Mouse (Mus musculus) heart, embryonic 11.5 days (tissue): Measurements from ENCODE around the gene Tpx2. TPM values are rescaled to one million over a fixed set of nuclear protein-coding genes. Genes with fewer than 3 reads are reported as not detected.

Experiments
- ATAC-seq: fragments of 200-750 bp; cut with Nextera tagmentation; replicated peaks from 2 replicates; pipeline ENCODE4 v1.8.0; 2017; ENCODE audit warnings: moderate library complexity; ENCODE audit not compliant: insufficient number of reproducible peaks, low FRiP score, low TSS enrichment
- H3K27ac ChIP-seq: fragments of 300-500 bp; sonication (generic); 2 replicates; pipeline ENCODE4 v1.5.1; 2014; ENCODE audit warnings: mild to moderate bottlenecking, low read depth, low read length
- H3K27me3 ChIP-seq: fragments of 300-500 bp; sonication (generic); 2 replicates; pipeline ENCODE4 v1.6.1; 2014; ENCODE audit warnings: mild to moderate bottlenecking, low read length, mixed read lengths; ENCODE audit not compliant: control insufficient read depth, insufficient read depth
- H3K36me3 ChIP-seq: fragments of 300-500 bp; sonication (generic); 2 replicates; pipeline ENCODE4 v1.6.1; 2014; ENCODE audit warnings: mild to moderate bottlenecking, low read length, moderate library complexity, mixed read lengths; ENCODE audit not compliant: control insufficient read depth, insufficient read depth
- H3K4me1 ChIP-seq: fragments of 300-500 bp; sonication (generic); 2 replicates; pipeline ENCODE4 v1.6.1; 2014; ENCODE audit warnings: low read length; ENCODE audit not compliant: control insufficient read depth, insufficient read depth
- H3K4me2 ChIP-seq: fragments of 300-500 bp; sonication (generic); 2 replicates; pipeline ENCODE4 v1.6.1; 2014; ENCODE audit warnings: mild to moderate bottlenecking, moderate library complexity
- H3K4me3 ChIP-seq: fragments of 300-500 bp; sonication (generic); 2 replicates; pipeline ENCODE4 v1.5.1; 2014; ENCODE audit warnings: low read depth, low read length
- H3K9ac ChIP-seq: fragments of 300-500 bp; sonication (generic); 2 replicates; pipeline ENCODE4 v1.6.1; 2014; ENCODE audit warnings: mild to moderate bottlenecking, low read depth, low read length, moderate library complexity
- H3K9me3 ChIP-seq: fragments of 300-500 bp; sonication (generic); replicated peaks from 2 replicates; pipeline ENCODE4 v1.6.1; 2016; ENCODE audit warnings: low read length; ENCODE audit not compliant: control insufficient read depth
- WGBS: fragments of 180-500 bp; shearing (Covaris S2); extraction: QIAGEN DNeasy Blood & Tissue Kit; methylation state at CpG from one replicate; pipeline ENCODE4 v1.1.7; 2014; ENCODE audit not compliant: insufficient replicate concordance; 5-methylcytosine and 5-hydroxymethylcytosine counted together
- polyA plus RNA-seq: library from polyadenylated mRNA; unstranded; fragments of >200 nt; fragmentation: Nextera tagmentation; extraction: Ambion mirVana; gene quantifications from 2 replicates; pipeline ENCODE4 v1.2.1, GENCODE M21; 2014

The Tpx2 gene
- polyA plus RNA-seq, 1 experiment from 2014 or later = 88.3 TPM

DNA sequence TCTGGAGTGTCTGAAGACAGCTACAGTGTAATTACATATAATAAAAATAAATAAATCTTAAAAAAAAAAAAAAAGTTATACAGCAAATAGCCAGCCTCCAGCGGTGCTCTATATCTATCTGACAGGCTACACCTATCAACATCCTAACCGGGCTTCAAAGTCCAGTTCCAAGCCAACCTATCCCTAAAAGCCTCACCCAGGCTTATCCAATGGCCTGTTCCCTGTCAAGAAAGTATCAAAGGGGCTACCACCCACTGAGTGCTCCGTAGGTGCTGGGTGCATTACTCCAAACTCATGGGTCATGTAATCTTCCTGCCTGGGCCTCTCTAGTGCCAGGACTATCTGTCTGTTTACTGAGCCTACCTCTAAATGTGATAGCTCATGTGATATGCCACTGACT lies 39.6 kb upstream of the Tpx2 start:
- Histone ChIP-seq H3K9me3 (no peaks in the 10 kb centered on the region), H3K4me2 (no peak overlapping the region), H3K4me3 (no peak overlapping the region), H3K4me1 (peaks cover 48% of the 10 kb centered on the region), H3K36me3 (no peaks in the 10 kb centered on the region), H3K27ac (no peak overlapping the region), H3K9ac (no peak overlapping the region), H3K27me3 (no peaks in the 10 kb centered on the region)
- WGBS = 52% methylated on average over 3 of the region's 3 CpGs
- ATAC-seq = no peak

DNA sequence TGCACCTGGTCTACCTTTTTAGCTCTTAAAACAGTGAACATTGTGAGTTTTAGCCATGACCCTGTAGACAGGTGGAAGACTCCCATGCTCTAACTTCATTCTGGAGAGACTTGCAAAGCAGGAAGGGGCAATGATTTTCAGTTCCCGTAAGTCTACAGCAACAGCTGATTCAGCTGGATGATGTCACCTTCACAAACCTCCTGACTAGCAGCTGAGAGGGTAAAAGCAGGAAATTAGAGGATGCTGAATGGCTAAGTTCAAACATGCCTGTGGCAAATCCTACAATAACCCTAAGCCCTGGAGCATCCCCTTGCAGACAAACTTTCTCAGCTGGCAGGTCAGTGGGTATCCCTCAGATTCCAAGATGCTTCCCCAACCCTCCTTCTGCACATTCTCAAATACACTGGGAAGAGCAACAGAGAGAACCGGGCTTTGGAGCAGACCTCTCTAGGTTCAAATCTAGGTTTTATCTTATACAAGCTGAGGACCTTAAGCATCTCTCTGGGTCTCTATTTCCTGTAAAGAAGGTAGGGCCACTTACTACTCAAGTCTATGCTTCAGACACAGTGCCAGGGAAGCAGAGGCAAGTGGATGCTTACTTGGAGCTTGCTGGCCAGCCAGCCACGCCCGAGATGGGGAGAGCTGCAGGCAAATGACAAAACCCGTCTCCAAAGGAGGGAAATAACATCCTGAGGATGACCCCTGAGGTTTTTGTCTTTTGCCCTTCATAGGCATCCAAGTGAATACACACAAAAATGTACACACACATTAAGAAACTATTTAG lies 37.4 kb upstream of the Tpx2 start:
- Histone ChIP-seq H3K4me3 (no peak overlapping the region), H3K36me3 (no peaks in the 10 kb centered on the region), H3K4me1 (peaks cover 47% of the 10 kb centered on the region), H3K27ac (peak overlapping the region; percentile 78; the same call in 1 of the 2 replicates), H3K4me2 (no peak overlapping the region; the same call in 1 of the 2 replicates), H3K9ac (0 out of 2 replicates have a peak overlapping the region, but pooled peaks have one; percentile 10), H3K9me3 (no peaks in the 10 kb centered on the region), H3K27me3 (no peaks in the 10 kb centered on the region)
- no peak for ATAC-seq
- 58% methylated on average over 5 of the region's 5 CpGs for WGBS

- peaks cover 46% of the 10 kb centered on the region for H3K4me1 ChIP-seq
- WGBS = 38% methylated on average over 3 of the region's 3 CpGs
- peak; percentile 76 for ATAC-seq
These were observed 36.2 kb upstream of the Tpx2 start for GRCm38 (mm10) chr2:152811336-152812165.

DNA sequence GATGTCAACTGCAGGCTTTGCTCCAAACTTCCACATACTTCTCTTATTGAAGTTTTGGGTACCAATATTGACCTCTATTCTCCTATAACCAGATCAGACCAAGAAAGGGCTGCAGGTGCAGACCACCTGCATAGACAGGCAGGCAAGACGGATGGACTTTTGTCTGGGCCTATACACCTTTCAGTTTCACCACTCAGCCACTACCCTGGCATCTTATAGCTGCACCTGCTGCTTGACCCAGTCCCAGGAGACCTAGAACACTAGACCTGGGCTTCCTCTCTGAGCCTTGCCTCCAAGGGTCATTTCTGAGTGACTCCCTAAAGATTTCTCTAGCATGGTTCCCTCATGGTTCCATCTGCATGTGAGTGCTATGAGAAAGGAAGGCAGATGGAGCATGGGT lies 34.5 kb upstream of the Tpx2 start:
- WGBS = 86% methylated on average over 1 of the region's 1 CpGs
- Histone ChIP-seq H3K9me3 (no peaks in the 10 kb centered on the region), H3K4me2 (no peak overlapping the region), H3K4me3 (no peak overlapping the region), H3K9ac (no peak overlapping the region), H3K27ac (peak overlapping the region; percentile 87), H3K36me3 (no peaks in the 10 kb centered on the region), H3K4me1 (peaks cover 63% of the 10 kb centered on the region), H3K27me3 (no peaks in the 10 kb centered on the region)
- no peak for ATAC-seq

More at GRCm38 (mm10) chr2:152811336-152812165, 36.2 kb upstream of the Tpx2 start:
- no peaks in the 10 kb centered on the region for H3K27me3 ChIP-seq
- no peak overlapping the region for H3K9ac ChIP-seq
- no peaks in the 10 kb centered on the region for H3K9me3 ChIP-seq
- H3K36me3 ChIP-seq = no peaks in the 10 kb centered on the region
- no peak overlapping the region for H3K4me2 ChIP-seq
- peak overlapping the region; percentile 78 for H3K27ac ChIP-seq
- no peak overlapping the region for H3K4me3 ChIP-seq

GRCm38 (mm10) chr2:152814213-152814874 lies 33.4 kb upstream of the Tpx2 start:
- H3K27ac ChIP-seq = peak overlapping the region; percentile 87

DNA sequence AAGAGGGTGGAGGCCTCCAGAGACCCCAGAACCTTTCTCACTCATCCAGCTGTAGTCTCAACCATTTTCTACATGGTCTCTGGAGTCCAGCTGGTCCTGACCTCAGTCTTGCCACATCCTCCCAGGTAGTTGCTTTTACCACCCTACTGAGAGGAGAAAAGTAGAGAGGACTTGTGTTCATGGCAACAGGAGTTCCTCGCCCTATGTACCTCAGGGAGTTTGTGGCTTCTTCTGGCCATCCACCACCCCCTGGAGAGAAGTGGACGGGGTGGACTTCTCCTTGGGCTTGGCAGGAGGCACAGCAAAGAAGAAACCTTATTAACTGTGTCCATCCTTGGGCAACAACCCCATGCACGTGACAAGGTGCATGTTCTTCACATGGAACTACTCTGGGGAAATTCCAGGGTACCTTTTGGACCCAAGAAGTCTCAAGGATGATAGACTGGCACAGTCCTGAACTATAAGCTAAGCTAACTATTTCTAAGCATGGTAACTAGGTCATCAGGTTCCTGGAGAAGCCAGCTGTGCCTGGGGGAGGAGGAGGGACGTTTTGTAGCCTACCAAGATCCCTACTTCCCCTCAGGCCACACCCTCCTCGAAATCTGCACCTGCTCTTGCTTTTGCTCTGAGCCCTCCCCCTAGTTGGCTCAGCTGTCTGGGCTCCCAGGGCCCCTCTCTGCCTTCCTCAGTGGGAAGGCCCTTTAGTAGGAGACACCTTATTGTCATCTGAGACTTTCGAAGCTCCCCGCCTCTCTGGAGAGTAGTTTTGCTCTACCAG lies 31.7 kb upstream of the Tpx2 start:
- 65% methylated on average over 7 of the region's 7 CpGs for WGBS
- ATAC-seq = peak; percentile 20; the same call in 1 of the 2 replicates
- H3K9ac ChIP-seq = peak overlapping the region; percentile 52; the same call in 1 of the 2 replicates
- H3K4me1 ChIP-seq = peaks cover 79% of the 10 kb centered on the region
- no peak overlapping the region for H3K4me3 ChIP-seq
- peak overlapping the region; percentile 87 for H3K27ac ChIP-seq
- H3K27me3 ChIP-seq = no peaks in the 10 kb centered on the region
- H3K9me3 ChIP-seq = no peaks in the 10 kb centered on the region
- H3K36me3 ChIP-seq = no peaks in the 10 kb centered on the region
- peak overlapping the region; percentile 27; the same call in 1 of the 2 replicates for H3K4me2 ChIP-seq

More at GRCm38 (mm10) chr2:152814213-152814874, 33.4 kb upstream of the Tpx2 start:
- Histone ChIP-seq H3K4me3 (no peak overlapping the region), H3K4me2 (no peak overlapping the region; the same call in 1 of the 2 replicates), H3K4me1 (peaks cover 73% of the 10 kb centered on the region), H3K9ac (no peak overlapping the region), H3K36me3 (no peaks in the 10 kb centered on the region), H3K9me3 (no peaks in the 10 kb centered on the region), H3K27me3 (no peaks in the 10 kb centered on the region)
- ATAC-seq = peak; percentile 50
- 48% methylated on average over 6 of the region's 6 CpGs for WGBS

GRCm38 (mm10) chr2:152816657-152817348 lies 31.0 kb upstream of the Tpx2 start:
- H3K4me2 ChIP-seq = peak overlapping the region; percentile 40
- peak overlapping the region; percentile 87 for H3K27ac ChIP-seq
- H3K27me3 ChIP-seq = no peaks in the 10 kb centered on the region
- H3K9ac ChIP-seq = peak overlapping the region; percentile 1; the same call in 1 of the 2 replicates
- H3K9me3 ChIP-seq = no peaks in the 10 kb centered on the region
- H3K4me1 ChIP-seq = peaks cover 79% of the 10 kb centered on the region
- no peaks in the 10 kb centered on the region for H3K36me3 ChIP-seq
- 80% methylated on average over 3 of the region's 3 CpGs for WGBS
- ATAC-seq = no peak
- H3K4me3 ChIP-seq = no peak overlapping the region
